Mouse (Mus musculus): Measurements from ENCODE around the gene Mrgprh.

GRCm38 (mm10) chr17:12910391-12910790, 34.6 kb downstream of the Mrgprh start:
- TF ChIP-seq CTCF (IDR thresholded peaks at IDR 0.05) (no peak), EP300 (IDR thresholded peaks at IDR 0.05) (no peak)
